Mouse (Mus musculus): Measurements from ENCODE around the gene Hist1h2ac.
"Not testable (repeated sequence)": the region's sequence is repeated elsewhere in the genome, so short reads cannot be mapped to it uniquely, and the experiment has no call there.

Gene Hist1h2ac

DNA sequence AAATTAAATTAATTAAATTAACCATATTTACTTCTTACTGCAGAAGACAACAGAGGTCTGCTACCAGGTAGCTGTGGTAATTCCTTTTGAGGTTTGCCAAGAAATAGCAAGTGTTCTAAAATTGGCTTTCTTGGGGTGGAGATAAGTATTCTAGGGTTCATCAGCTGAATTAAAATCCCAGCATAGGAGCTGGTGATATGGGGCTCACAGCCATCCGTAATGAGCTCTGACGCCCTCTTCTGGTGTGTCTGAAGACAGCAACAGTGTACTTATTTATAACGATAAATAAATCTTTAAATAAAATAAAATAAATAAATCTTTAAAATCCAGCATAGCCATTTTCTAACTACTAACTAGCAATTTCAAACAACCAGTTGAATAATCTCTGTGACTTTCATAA lies 16.0 kb upstream of the Hist1h2ac start:
- DNase-seq: no peak

DNA sequence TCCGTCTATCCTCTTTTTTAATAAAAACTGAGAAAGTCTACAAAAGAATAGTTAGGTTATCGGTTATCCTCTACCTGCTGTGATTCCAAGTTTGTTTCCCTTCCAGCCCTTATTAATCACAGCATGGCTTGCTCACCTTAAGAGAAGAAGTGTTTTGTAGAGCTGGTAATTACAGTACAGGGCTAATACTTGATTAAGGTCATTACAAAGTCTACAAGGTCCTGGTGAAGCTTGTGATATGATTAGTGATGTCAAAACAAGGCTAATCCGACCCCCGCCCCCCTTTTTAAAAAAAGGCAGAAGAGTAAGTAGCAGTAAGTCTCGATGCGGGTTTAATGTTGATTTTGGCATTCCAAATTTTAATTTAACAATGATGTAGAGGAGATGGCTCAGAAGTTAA lies 15.2 kb upstream of the Hist1h2ac start:
- DNase-seq: no peak

- DNase-seq: peak; percentile 93
Observed at GRCm38 (mm10) chr13:23698300-23698693, 14.5 kb upstream of the Hist1h2ac start, which contains the start of gene Hist1h4c. TSS of gene Hist1h4c (minus strand) at chr13:23698454.

GRCm38 (mm10) chr13:23697491-23698299 lies 13.9 kb upstream of the Hist1h2ac start:
- DNase-seq: peak; percentile 46

DNA sequence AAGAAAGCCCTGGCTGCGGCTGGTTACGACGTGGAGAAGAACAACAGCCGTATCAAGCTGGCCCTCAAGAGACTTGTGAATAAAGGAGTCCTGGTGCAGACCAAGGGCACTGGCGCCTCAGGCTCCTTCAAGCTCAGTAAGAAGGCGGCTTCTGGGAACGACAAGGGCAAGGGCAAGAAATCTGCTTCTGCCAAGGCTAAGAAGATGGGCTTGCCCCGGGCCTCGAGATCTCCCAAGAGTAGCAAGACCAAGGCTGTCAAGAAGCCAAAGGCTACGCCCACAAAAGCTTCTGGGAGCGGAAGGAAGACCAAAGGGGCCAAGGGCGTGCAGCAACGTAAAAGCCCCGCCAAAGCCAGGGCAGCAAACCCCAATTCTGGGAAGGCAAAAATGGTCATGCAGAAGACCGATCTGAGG lies 12.3 kb upstream of the Hist1h2ac start:
- DNase-seq: no peak

DNA sequence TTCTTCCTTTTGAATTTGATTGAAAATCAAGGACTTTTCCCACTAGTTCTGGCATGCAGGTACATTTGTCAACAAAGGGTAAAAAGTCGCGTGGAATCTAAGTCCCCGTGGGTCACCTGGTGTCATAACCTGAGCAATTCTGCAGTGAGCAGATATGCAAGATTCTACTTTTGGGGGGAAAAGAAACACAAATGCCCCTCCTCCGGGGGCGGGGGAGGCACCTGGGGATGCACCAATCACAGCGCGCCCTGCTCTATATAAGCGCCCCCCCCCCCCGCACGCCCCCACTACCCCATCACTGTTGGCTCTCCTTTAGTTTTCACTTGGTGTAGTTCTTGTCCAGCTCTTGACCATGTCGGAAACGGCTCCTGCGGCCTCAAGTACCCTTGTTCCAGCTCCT lies 11.8 kb upstream of the Hist1h2ac start, which contains the start of gene Hist1h1t:
Gene Hist1h1t, plus strand, starts transcription at position 301 of the 400 bp plus-strand sequence.
- no peak for DNase-seq

DNA sequence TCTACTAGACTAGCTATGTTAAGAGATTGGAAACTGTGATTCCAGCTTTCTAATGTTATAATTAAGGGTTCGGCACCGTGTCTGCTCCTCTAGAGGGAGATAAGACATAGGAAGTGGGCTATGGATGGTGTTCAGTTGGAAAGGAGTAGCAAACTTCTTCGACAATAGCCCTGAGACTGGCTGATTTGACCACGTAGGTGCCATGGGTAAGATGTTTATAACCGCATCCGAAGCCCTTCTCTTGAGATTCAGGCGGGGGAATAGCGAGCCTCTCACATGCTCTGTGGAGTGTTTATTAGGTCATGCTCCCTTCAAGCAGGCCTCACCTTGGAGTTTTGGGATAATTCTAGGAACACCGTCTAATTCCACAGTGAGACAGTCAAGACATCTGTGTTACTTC lies 11.2 kb upstream of the Hist1h2ac start:
- no peak for DNase-seq

DNA sequence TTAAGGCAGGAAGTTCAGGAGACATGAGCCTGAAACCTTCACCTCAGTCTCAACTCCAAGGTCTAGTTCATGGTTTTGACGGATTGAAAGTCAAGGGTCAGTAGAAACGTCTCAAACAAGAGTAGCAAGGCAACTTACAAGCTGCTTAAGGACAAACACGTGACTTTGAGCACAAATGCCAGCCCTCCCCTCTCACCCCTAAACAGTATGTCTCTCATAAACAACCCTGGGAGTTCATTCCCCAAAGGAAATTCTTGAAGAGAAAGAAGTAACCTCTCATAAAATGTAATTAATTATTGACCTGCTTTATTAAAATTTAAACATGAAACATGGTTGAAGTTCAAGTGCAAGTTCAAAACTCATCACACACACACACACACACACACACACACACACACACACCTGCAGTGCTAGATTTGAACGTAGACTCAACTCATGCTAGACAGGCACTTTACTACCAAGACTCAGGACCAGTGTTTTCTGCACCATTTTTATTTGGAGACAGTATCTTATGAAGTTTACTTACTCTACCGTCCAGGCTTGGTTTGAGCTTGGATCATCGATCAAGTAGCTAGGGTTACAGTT lies 10.2 kb upstream of the Hist1h2ac start:
- DNase-seq: no peak

DNA sequence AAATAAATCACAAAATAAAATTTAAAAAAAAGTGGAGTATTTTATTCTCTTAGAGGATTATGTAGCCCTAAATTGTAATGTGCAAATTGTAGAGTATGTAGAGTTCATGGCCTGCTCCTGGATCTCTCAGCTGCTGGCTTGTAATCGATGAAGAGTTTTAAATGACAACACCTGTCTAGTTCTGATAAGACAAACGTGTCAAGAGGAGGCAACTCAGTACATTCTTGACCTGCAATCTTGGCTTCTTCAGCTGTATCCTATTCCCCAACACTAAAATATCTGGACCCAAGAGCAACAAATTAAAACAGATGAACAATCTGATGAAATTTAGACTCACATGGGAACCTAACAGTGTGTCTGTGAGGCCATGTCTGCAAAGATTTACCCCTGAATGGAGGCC lies 5.7 kb upstream of the Hist1h2ac start:
- DNase-seq: no peak

GRCm38 (mm10) chr13:23688956-23689355 lies 5.2 kb upstream of the Hist1h2ac start:
- no peak for DNase-seq

GRCm38 (mm10) chr13:23687907-23688306 lies 4.2 kb upstream of the Hist1h2ac start:
- DNase-seq: no peak

- no peak for DNase-seq
Observed at GRCm38 (mm10) chr13:23687181-23687580, 3.4 kb upstream of the Hist1h2ac start.

DNA sequence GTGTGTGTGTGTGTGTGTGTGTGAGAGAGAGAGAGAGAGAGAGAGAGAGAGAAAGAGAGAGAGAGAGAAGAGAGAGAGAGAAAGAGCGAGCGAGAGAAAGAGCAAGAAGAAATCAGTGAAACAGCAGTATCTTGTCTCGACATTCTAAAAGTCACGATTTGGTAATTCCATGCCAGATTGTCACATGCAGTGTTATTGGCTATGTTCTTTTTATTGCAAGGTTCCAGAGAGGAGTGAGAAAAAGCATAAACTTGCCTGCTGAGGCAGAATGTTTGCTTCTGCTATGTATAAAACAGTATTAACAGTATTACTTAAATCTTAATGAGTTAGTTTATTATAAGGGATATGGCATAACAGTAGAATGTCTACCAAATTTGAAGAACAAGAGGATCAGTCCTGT lies 2.2 kb upstream of the Hist1h2ac start:
- DNase-seq: no peak

DNA sequence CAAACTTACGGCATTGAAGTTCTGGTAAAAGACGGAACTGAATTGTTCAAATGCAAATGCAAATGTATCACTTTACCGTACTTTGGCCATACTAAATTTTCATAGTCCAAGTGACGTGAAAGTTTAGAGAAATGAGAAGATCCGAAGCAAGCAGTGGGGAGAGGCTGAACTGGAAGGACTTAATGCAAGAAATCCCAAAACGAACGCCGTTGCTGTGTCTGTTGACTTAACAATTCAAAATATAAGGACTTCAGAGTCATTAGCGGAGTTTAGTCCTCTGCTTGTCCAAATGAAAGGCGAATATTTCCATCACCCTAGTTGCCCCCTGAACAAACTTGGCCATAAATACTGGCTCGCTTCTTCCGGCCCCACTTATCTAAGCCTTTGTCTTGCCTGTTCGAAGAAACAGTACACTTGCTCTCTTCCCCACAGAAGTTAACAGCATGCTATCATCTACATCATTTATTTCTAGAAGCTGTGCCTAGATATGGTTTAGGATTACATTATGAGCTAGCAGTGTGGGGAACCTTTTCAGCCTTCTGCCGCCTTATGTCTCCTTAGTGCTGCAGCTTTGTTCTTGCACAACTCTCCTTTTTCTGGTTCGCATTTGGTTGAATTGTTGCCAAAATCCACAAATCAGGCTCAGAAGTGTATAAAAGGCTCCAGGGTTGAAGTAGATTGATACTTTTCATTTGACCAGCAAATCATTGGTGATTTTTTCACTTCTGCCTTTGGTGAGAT lies 1.5 kb upstream of the Hist1h2ac start:
- DNase-seq: no peak

DNA sequence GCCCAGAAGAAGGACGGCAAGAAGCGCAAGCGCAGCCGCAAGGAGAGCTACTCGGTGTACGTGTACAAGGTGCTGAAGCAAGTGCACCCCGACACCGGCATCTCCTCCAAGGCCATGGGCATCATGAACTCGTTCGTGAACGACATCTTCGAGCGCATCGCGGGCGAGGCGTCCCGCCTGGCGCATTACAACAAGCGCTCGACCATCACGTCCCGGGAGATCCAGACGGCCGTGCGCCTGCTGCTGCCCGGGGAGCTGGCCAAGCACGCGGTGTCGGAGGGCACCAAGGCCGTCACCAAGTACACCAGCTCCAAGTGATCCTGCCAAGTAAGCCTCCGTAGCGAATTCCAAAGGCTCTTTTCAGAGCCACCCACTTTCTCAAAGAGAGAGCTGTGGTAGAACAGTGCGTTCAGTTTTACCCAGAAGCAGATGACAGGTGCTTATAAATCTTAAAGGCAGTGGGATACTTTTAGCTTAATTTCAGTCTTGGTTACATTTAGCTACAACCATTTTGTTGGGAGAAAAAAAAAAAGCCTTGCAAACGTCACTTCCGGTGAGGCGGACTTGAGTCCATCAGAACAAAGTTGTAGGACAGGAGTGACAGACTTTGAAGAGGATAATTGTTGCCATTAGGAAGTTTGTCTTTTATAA lies 672 bp upstream of the Hist1h2ac start:
- DNase-seq: not testable (repeated sequence)

GRCm38 (mm10) chr13:23682947-23683754 lies 597 bp downstream of the Hist1h2ac start:
- DNase-seq: not testable (repeated sequence)

DNA sequence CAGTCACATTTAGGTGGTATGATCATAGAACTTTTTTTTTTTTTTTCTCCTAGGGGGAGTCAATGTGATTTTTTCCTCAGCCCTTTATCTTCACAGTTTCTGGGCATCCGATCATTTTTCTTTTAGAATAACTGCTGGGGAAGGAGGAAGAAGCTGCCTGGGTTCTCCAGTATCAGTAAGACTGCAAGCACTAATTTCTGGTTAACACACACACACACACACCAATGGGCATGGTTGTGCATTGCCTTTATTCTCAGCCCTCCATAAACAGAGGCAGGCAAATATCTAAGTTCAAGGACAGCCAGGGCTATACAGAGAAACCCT lies 1.2 kb downstream of the Hist1h2ac start:
- no peak for DNase-seq

DNA sequence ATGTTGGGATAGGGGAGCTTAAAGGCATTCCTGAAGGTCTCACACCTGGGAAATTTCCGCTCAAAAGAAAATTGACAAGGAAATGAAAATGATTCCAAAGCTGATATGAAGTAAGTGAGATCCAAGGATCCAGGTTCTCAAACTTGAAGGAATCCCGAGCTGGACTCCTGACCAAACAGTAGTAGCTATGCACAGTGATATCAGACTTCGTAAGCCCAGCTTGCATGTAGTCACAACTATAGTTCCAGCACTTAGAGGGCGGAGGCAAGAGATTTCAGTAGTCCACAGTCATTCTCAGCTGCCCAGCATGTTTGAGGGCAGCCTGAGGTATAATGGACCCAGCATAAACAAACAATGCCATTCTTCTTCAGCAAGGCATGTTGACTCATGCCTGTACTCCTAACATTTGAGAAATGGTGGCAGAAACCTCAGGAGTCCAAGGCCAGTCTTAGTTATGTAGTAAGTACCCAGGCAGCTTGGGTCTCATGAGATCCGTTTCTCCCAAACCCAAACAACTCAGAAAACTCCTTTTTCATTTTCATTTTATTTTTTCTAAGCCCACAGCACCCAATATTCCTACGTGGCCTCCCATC lies 1.7 kb downstream of the Hist1h2ac start:
- no peak for DNase-seq

DNA sequence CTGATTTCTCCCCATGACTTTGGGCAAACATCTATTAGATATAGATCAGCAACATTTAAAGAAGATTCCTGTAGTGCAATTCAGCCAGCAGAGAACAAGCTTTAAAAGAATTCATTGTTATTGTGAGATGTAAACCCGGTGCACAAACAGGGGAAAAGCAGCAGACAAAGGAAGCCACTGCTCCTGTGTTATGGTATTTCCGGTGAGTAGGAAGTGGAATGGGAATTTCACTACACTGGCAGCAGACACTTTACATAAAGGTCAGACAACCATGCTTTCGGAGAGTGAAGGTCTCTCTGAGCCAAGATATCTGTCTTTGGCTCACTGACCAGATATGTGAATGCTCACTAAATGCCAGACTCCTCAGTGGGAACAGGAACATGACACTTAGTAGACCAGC lies 21.2 kb downstream of the Hist1h2ac start:
- DNase-seq: no peak

GRCm38 (mm10) chr13:23659636-23660366 lies 23.9 kb downstream of the Hist1h2ac start:
- DNase-seq: no peak
